Mouse (Mus musculus) sigmoid colon, adult 10 weeks (tissue): ENCODE results near the gene Incenp. TPM values are rescaled to one million over a fixed set of nuclear protein-coding genes. Genes with fewer than 3 reads are reported as not detected.

Source experiments
- polyA plus RNA-seq: library from polyadenylated mRNA; stranded (reverse); fragments of 350-450 nt; fragmentation: Illumina TruSeq; extraction: RNeasy Lipid Tissue Mini Kit (QIAGEN cat#74804); gene quantifications from one replicate; pipeline ENCODE4 v1.2.3, GENCODE M21; 2014; ENCODE audit warnings: low read depth, low replicate concordance

Incenp gene
- 8.3 TPM for polyA plus RNA-seq

DNA sequence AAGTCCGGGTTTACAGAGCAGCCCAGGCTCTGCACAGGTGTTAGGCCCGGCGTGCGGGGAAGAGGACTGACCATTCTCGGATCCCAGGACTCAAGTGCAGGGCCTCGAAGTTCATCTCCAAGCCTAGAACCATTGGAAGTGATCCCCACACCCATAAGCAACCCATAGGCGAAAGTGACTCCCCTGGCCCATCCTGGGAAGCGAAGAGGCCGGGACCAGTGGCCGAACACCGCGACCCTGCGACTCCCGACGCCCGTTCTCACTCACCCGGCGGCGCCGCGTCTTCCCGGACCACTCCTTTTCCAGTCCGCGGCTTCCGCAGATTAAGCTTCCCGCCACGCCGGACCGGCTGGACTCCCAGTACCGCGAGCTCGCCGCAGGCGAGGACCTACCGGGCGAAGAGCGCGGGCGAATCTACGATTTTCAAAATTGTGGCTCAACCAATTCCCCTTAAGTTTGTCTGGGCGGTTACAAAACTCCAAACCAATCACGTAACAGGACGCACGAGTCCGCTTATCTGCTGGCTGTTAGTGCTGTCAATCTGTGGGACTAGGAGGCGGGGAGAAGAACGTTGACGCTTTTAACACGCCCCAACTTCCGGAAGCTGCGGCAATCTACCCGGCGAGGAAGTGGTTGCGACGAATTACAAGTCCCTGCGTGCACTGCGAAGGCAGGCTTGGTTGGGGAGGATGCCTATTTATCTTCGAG lies at the start of gene Incenp:
Gene Incenp, minus strand, starts transcription at position 480 of the 708 bp plus-strand sequence.

DNA sequence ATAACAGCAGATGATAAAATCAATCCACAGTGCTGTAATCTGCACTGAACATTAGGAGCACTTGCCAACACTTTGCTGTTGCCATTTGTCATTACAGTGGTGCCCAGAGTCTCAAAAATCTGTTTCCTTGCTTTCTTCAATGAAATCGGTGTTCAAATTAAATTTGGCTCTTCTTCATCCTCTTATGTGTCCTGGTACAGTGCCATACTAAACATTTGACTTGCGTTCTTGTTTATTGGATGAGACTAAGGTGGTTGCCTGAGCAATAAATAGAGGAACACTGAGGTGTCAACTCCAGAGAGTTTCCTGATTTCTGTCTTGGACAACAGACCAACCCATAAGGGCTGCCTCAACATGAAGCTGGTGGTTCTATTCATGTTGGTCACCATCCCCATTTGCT lies 52.1 kb downstream of the Incenp start, which contains the start of gene Scgb2a2:
Gene Scgb2a2, plus strand, starts transcription at position 301 of the 400 bp plus-strand sequence.

Other genes with a start within 250 kb of the Incenp start
- gene Scgb2a2, start 52.0 kb downstream of the Incenp start, polyA plus RNA-seq, result not detected
- 1,452 TPM for gene Fth1, start 81.0 kb upstream of the Incenp start, polyA plus RNA-seq
- 0.35 TPM for gene Best1, start 102.1 kb upstream of the Incenp start, polyA plus RNA-seq
- 1.1 TPM for gene Rab3il1, start 102.1 kb upstream of the Incenp start, polyA plus RNA-seq
- gene Fads3, start 142.0 kb upstream of the Incenp start, polyA plus RNA-seq, result 6.1 TPM
- 41.5 TPM for gene Fads2, start 202.2 kb upstream of the Incenp start, polyA plus RNA-seq